Comparison of ENCODE assay signal across 8 mouse cellular contexts in the genomic region with DNA sequence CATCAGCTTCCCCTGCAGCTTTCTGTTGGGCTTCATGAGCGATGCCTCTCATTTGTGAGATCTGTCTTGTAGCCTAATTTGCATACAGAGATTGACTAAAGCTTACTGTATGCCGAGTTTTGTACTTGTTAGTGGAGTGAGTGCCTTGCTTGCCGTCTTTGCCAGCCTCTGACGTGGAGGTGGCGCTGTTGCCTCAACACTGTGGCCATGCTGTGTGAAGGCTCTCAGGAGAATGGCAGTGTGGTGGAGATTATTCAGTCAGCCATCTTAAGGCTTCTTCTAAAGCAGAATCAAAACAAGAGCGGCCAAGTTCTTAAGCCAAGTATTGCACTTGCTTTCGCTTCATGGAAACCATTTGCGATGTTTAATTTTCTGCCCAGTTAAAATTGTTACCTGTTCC. TPM values are rescaled to one million over a fixed set of nuclear protein-coding genes. Genes with fewer than 3 reads are reported as not detected.
DNase-seq lines count a peak whose midpoint lies in the region; ATAC-seq and TF ChIP-seq lines count a peak whose summit lies in the region.
"Had no signal": no experiment of that assay in that cellular context is flagged by ENCODE, and none has a peak within 500 bp of the region (broad histone marks: within the 10 kb centered on the region; RNA-seq: fewer than 3 reads in every experiment).

No protein-coding gene starts in this region.

- H3K79me2 ChIP-seq in liver, adult 2 months (ENCODE audit: control insufficient read depth, insufficient read depth, low read length), result no peaks in the 10 kb centered on the region

- no peak overlapping the region for H3K4me3 ChIP-seq in liver, adult 2 months (ENCODE audit: insufficient read depth, low read depth, low read length)
- H3K4me3 ChIP-seq in liver, embryonic 11.5 days (ENCODE audit: low read depth, low read length), result no peak overlapping the region
- H3K4me3 ChIP-seq: lung, embryonic 15.5 days had no signal

- intact Hi-C loops in heart, postnatal 25 days (cut with DNase I), result no loop called here

- H3K27ac ChIP-seq in liver, adult 2 months (replicated peaks; ENCODE audit: insufficient read depth, low read depth, low read length), result no peak overlapping the region
- H3K27ac ChIP-seq in liver, embryonic 11.5 days (ENCODE audit: low read depth, low read length), result no peak overlapping the region
- H3K27ac ChIP-seq: lung, embryonic 15.5 days had no signal

- no peak for DNase-seq in liver, adult 2 months (ENCODE audit: extremely low read depth, low read depth, low spot score)
- no peak for DNase-seq in liver, embryonic 11.5 days (ENCODE audit: low spot score)
- DNase-seq in ZHBTc4 (ENCODE audit: low read depth, low spot score), result peak; percentile 81
- DNase-seq in induced T-regulatory cell, adult 2 months (ENCODE audit: low read depth), result peak; percentile 37
- DNase-seq in lung, postnatal 36 days, result peak; percentile 19
- DNase-seq in heart, postnatal 25 days (ENCODE audit: low spot score), result no peak
- no peak for DNase-seq in heart, adult 9 months (ENCODE audit: low spot score in 2 of 2)

- ATAC-seq in liver, embryonic 11.5 days (replicated peaks; ENCODE audit: low FRiP score), result no peak

- no peaks in the 10 kb centered on the region for H3K9me3 ChIP-seq in liver, embryonic 11.5 days (ENCODE audit: control insufficient read depth, low read length)
- H3K9me3 ChIP-seq: lung, embryonic 15.5 days had no signal

- H3K36me3 ChIP-seq in liver, adult 2 months (ENCODE audit: control insufficient read depth, insufficient read depth, low read length), result no peaks in the 10 kb centered on the region
- H3K36me3 ChIP-seq in liver, embryonic 11.5 days (ENCODE audit: control insufficient read depth, insufficient read depth, low read length), result peaks cover 12% of the 10 kb centered on the region

- TF ChIP-seq CTCF in liver, adult 2 months (IDR thresholded peaks at IDR 0.05; ENCODE audit: low read depth, low read length), result peak; percentile 53

- no peak overlapping the region for H3K4me2 ChIP-seq in liver, embryonic 11.5 days
- H3K4me2 ChIP-seq: lung, embryonic 15.5 days had no signal

- no peak for TF ChIP-seq POLR2A in liver, adult 2 months (IDR thresholded peaks at IDR 0.05; ENCODE audit: extremely low read depth, insufficient read depth, low read length)

- H3K4me1 ChIP-seq in liver, adult 2 months (ENCODE audit: control insufficient read depth, insufficient read depth, low read length), result peaks cover 1% of the 10 kb centered on the region; the same call in 1 of the 2 replicates
- H3K4me1 ChIP-seq in liver, embryonic 11.5 days (replicated peaks; ENCODE audit: control insufficient read depth, insufficient read depth, low read length), result no peaks in the 10 kb centered on the region
- H3K4me1 ChIP-seq: lung, embryonic 15.5 days had no signal

- 85% methylated on average over 8 of the region's 8 CpGs for WGBS in liver, adult 2 months
- WGBS in liver, embryonic 11.5 days, result 73% methylated on average over 8 of the region's 8 CpGs

- no peak overlapping the region for H3K9ac ChIP-seq in liver, adult 2 months (ENCODE audit: low read depth, low read length)
- H3K9ac ChIP-seq in liver, embryonic 11.5 days (ENCODE audit: low read depth, low read length), result no peak overlapping the region
- H3K9ac ChIP-seq: lung, embryonic 15.5 days had no signal

- no peaks in the 10 kb centered on the region for H3K27me3 ChIP-seq in liver, adult 2 months (ENCODE audit: control insufficient read depth, insufficient read depth, low read length)
- no peaks in the 10 kb centered on the region for H3K27me3 ChIP-seq in liver, embryonic 11.5 days (replicated peaks; ENCODE audit: control insufficient read depth, insufficient read depth, low read length)
- H3K27me3 ChIP-seq: lung, embryonic 15.5 days had no signal

RNA-seq across cellular contexts. Expression of gene Myh10, which starts 59.6 kb away (rescaled TPM):
- total RNA-seq in liver, adult 2 months (2014; rRNA removed), result 7.5 and 10.9 TPM in 2 replicates
- polyA plus RNA-seq in liver, adult 2 months (2012; rRNA removed), result 3.0 and 4.4 TPM in 2 replicates
- polyA plus RNA-seq in liver, embryonic 11.5 days (2014; fragmentation: Nextera tagmentation; extraction: Ambion mirVana), result 70.3 and 76.5 TPM in 2 replicates
- 10 to 100 TPM; 30.4 to 32.0 TPM for total RNA-seq in heart, postnatal 25 days (2021)

Comparison
In these comparisons a context has a peak if more than half of its experiments do, and no peak if none do; other contexts are left out.
1. DNase-seq: peak in ZHBTc4 (single experiment), induced T-regulatory cell, adult 2 months (single experiment) and lung, postnatal 36 days (single experiment); none in liver, adult 2 months (single experiment), liver, embryonic 11.5 days (single experiment), heart, postnatal 25 days (single experiment) and heart, adult 9 months (0 of 2).